Mouse (Mus musculus) layer of hippocampus, adult 11-12 months (tissue): ENCODE data around the gene Pifo.
"Not testable (repeated sequence)": the region's sequence is repeated elsewhere in the genome, so short reads cannot be mapped to it uniquely, and the experiment has no call there.

Source experiments
- DNase-seq: peaks from one replicate; pipeline ENCODE4 v3.0.0; 2022; ENCODE audit warnings: low spot score

Gene Pifo

DNA sequence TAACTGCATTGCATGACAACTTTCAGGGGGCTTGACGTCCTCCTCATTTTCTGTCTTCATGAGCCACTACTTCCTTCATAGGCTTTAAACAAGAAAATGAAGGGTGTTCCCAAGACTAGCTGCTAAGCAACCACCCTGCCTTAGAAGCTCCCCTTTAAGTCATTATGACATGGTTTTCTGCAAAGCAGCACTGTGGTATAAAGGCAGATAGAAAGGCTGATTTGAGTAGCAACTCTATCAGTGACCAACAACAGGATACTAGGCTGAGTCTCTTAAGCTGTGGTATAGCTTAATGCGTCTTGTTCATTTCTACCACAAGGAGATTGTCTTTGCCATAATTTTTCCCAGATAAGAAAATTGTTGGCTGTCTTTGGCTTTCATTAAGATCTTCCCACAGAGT lies at the start of gene Pifo:
Gene Pifo, minus strand, starts transcription at position 101 of the 400 bp plus-strand sequence.
- DNase-seq = no peak

DNA sequence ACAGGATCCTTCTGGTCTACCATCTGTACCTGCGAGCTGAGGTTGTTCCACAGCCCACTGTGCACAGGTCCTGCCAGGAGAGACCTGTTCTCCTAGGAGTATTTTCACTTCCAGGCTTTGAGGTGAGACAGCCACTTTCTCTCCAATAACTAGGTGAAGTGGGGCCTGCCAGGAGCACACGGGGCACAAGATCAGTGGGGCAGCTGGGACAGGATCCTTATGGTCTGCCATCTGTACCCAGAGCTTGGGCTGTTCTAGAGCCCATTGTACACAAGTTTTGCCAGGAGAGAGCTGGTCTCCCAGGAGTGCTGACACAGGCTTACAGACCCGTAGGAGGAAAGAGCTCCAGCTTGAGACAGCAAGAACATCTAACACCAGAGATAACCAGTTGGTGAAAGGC lies 43.5 kb upstream of the Pifo start:
- DNase-seq = no peak

DNA sequence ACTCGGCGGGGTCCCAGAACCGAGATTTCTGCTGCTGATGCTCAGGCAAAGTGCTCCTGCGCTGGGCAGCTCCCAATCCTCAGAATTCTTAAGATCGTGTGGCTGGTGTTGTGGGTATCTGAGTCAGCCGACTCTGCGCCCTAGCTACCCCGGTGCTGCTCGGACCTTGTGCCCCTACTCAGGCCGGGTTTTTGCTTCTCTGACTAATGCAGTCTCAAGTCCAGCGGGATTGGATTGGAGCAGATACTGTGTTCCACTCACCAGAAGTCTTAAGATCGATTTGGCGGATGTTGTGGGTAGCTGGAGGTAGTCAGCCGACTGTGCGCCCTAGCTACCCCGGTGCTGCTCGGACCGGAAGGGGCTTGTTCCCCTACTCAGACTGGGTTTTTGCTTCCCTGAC lies 37.5 kb upstream of the Pifo start:
- no peak for DNase-seq

DNA sequence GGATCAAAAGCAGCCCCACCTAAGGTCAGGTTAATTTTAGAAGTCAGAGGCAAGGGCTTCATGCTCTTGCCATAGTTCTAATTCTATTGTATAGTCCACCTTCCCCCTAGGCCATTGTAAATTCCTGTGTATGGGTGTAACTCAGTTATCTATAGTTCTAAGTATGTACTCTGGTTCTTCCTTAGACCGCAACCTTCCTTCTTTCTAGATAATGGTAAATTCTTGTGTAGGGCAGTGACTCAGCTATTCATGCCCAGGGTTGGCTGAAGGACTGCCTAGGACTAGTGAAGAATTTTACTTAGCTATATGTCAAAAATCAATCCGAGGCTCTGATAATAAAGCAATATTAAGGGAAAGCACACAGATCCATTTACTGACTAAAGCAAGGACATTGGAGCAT lies 25.9 kb upstream of the Pifo start:
- DNase-seq = no peak

DNA sequence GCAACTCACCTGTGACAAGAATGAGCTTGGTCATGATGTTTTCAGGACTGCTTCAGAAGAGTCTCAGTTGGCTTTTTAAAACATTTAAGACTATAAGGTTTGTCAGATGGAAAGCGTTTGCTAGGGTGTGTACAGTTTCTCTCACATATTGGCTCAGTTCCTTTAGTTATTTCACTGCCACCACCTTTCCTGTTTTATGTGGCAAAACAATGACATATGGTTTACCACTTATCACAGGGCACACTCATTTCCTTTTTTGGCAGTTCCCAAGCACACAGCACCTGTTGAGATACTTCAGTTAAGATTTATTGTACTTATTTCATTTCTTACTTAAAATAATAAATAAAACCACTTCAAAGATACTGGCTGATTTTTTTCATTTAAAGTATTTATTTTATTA lies 18.3 kb upstream of the Pifo start, which contains the start of gene Chil5:
Gene Chil5, minus strand, starts transcription at position 34 of the 400 bp plus-strand sequence.
- DNase-seq = no peak

DNA sequence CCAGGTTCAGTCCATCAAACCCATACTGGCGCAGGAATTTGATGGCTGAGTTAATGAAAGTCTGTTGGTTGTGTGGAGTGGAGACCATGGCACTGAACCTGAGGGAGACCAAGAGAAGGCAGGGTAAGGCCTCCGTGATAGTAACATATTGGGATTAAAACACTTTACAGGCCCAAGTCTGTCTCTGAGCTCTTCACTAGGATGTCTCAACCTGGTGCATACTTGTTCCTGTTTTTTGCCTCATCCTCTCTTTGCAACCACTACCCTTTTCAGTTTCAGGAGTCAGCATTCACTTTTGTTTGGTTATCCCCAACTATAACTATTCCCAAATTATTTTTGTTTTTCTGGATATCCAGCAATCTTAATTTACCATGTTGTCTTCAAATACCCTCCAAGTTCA lies 9.7 kb upstream of the Pifo start:
- no peak for DNase-seq

DNA sequence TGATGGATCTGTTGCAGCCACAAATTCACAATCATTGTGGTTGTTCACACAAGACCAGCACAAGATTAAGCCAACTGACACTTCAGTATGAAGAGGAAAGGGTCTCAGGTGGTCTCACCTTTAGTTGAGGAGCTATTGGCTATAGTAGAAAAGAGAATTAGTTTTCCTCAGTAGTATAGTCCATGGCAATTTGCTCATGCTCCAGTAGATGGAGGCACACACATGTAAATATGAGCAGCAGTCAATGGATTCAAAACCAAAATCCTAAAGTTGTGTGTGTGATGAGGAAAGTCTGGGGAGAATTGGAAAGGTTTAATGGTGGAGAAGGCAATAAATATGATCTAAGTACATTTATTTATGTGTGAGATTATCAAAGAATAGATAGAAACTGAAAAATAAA lies 7.4 kb upstream of the Pifo start:
- peak; percentile 12 for DNase-seq

DNA sequence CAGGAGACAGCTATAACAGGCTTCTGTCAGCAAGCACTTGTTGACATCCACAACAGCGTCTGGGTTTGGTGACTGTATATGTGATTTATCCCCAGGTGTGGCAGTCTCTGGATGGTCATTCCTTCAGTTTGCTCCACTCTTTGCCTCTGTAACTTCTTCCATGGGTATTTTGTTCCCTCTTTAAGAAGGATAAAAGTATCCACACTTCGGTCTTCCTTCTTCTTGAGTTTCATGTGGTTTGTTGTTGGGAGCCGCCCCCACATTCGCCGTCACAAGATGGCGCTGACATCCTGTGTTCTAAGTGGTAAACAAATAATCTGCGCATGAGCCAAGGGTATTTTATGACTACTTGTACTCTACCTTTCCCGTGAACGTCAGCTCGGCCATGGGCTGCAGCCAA lies 11.1 kb downstream of the Pifo start:
- DNase-seq = not testable (repeated sequence)

DNA sequence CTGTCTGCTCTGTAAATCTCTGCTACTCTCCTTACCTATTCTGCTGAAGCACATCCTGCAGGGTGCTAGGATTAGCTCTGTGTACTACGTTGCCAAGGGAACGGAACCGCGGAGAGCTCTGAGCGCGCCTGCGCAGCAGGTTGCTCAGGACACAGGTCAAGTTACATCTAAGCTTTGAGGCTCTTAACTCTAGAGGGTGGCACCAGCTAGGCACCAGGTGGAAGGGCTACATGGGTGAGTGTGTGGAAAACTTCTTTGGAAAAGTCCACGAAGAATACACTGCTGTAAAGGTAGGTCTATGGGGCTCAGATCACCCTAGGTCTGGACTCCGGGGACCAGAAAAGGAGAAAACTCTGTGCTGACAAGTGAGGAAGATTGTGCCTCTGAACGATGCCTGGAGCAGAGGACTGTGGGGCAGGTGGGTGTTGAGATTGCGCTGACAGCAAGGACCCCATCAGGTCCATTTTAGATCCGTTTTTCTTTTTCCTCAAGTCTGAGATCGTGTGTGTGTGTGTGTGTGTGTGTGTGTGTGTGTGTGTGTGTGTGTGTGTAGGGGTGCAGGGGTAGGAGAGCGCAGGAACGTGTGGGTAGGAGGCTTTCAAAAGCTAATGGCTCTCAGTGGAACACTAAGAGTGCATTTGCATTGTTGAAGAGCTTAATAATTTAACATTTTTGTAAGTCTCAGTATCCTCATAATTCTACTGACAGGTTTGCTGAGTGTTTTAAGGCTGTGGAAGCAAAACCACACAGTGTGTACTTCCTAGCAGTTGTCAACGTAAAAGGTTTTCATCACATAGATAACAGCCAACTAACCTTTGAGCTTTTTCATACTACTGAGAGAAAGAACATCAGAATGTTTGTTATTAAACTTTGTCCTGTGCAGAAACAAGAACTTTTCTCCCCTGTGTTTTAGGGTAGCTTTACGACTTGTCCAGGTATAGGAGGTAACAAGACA lies 12.8 kb downstream of the Pifo start:
- DNase-seq = peak; percentile 13

DNA sequence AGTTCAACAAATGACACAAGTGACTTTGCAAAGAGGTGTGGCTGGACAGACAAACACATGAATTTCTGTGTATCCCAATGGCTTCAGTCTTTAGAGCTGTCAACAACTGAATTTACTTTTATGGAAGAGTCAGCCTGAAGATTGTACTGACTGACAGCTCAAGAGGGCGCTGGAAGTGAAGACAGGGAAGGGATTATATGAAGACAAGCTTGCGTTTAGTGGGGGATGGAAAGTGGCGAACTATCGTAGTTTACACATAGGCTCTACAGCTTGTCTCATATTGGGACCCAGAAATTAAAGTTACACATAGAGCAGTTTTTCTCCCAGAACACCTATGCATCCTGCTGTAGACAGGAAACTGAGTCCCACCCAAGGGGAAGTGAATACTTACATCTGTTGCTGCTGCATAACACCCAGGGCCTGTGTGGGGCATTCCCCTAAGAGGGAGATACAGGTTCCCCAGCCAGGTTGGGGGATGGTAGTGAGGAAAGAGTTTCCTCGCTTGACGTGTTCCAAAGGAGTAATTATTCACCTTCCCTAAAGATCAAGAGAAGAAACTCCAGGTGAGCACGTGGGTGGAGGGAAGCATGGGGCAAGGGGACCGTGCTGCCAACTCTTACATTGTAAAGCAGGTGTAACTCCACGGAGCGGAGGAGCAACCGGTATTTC lies 13.6 kb downstream of the Pifo start:
- DNase-seq = no peak

DNA sequence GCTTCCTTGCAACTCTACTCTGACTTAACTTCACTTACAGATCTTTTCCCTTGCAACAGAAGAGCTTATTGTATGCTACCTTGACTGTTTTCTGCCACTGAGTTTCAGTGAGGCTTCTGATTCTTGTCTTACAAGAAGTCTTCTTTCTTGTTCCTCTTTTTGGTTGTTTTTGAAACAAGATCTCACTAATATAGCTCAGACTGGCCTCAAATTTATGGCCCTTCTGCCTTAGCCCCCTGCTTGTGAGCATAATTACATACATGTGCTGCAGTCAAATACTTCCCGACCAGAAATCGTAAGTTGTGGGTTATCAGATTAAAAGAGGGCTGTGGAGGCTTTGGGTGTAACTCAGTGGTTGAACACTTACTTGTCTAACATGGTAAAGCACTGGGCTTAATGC lies 19.7 kb downstream of the Pifo start:
- no peak for DNase-seq

DNA sequence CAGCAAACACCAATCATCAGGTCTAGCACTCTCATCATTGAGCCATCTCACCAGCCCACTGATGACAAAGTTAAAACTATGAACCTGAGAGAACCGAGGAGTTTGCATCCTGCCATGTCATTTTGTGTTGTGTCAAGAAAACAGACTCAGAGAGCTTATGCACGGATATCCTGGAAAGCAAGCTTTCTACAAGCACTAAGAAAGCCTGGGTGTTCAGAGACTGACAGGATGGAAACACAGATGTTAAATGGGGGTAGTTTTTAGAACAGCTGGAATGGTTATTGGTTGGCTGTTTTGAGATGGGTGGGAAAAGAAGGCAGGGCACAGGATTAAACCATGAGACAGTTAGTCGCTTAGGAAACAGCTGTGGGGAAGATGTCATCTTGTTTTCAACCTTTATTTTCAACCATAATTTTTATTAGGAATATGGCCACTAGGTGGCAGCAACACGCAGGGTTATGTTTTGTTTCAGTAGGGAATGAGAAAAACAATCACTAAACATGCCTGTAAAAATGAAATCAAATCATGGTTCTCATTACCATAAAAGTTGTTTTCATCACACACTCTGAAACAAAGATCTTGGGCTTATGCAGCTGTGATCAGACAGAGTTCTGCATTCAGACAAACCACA lies 22.7 kb downstream of the Pifo start:
- peak; percentile 70 for DNase-seq

DNA sequence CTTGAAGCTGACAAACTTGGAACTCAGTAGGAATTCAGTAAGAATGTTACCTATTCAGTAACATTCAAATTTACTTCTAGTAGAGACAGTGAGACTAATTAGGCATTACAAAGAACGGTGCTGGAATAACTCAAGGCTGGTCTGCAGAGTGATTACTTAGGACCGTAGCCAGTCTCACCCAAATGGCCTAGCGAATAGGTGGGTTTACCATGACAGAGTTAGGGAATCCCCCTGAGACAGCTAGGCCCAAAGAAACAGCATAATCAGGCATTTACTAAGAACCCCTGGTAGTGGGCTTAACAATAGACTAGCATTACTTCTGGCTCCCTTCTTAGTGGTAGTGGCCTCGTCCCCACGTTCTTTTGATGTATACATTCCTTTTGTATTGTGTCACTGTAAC lies 24.8 kb downstream of the Pifo start:
- DNase-seq = not testable (repeated sequence)

DNA sequence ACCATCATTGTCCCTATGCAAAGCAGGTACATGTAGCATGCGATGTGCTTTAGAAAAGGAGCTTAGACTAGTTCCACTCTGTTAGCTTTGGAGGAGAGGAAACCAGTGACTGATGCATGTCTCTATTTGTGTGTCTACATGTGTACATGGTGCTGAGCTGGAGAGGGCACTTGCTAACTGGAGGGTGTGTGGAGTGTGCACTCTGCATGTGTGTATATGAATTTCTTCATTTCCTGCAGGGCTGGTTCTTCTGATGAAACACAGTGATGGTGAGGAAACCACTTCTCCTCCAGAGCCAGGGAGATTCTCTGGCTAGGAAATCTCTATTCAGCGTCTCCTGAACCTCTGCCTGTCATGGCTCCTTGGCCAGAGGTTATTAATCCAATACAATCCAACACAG lies 40.3 kb downstream of the Pifo start:
- no peak for DNase-seq

DNA sequence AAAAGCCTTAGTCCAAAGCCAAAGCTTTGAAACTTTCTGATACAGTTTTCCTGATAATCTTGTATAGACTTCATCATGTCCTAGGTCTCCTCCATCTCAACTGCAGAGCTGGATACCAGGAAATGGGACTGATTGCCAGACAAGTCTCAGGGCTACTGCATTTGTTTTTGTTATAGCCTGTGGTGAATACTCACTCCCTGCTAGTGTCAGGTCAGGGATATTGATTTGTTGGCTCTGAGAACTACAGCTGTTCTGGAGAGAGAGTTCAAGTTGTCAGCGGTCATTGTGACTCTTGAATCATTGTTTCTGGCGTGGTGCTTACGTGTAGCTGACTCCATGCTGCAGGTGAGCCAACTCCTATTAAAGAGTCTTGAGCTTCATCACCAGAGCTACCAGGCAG lies 41.0 kb downstream of the Pifo start, which contains the start of gene Ovgp1:
Gene Ovgp1, plus strand, starts transcription at position 301 of the 400 bp plus-strand sequence.
- no peak for DNase-seq

DNA sequence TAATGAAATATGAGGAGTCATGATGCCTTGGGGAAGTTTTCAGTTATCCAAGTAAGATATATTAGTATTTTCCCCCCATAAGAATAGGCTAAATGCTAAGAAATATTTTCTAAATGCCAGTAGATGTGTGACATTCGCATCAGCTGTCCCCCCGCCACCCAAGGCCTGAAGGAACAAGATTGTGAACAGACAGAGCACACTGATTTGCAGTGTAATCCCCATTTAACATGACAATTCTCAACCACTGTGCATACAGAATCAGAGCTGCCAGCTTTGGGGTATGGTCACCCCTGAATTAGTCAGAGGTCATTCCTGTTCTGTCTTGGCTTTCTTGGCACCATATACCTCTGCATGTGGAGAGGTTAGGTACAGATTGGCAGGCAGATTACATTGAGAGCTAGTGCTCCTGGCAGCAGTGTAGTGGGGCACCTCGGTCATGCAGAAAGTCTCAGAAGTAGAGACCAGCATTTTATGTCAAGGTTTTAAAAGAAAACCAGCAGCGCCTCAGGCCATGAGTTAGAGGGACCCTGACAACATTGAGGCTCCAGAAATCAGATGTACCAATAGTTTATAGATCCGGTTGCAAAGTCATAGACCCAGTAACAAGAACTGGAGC lies 42.5 kb downstream of the Pifo start:
- DNase-seq = no peak

DNA sequence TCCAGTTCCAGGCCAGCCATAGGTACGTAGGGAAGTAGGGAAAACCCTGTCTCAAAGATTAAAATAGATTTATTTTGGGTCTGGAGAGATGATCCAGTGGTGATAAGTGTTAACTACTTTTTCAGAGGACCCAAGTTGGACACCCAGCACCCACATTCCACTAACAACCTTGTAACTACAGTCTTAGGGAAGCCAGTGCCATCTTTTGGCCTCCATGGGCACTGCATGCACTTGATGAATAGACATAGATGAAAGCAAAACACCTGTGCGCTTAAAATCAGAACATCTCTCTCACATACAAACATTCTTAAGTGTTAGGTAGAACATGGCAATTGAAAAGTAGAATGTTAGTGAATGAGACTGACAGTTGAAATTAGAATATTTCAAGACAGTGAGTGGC lies 53.7 kb downstream of the Pifo start:
- DNase-seq = peak; percentile 18

DNA sequence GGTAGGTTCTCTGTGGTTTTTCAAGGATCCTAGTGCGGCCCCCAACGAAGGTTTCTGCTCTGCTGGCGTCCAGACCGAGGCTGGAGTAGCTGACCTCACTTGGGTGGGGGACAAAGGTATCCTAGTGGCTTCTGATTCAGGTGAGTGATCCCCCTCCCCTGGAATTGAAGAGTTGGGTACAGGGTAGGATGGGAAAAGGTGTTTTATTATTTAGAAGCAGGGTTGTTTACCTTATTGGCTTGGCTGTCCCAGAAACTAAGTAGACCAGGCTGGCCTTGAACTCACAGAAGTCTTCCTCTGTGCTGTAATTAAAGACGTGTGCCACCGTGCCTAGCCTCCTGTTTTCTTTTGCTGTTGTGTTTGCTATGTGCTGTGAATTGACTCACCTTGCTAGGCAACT lies 54.4 kb downstream of the Pifo start, which contains the start of gene Atp5f1:
Gene Atp5f1, minus strand, starts transcription at position 101 of the 400 bp plus-strand sequence.
- no peak for DNase-seq

DNA sequence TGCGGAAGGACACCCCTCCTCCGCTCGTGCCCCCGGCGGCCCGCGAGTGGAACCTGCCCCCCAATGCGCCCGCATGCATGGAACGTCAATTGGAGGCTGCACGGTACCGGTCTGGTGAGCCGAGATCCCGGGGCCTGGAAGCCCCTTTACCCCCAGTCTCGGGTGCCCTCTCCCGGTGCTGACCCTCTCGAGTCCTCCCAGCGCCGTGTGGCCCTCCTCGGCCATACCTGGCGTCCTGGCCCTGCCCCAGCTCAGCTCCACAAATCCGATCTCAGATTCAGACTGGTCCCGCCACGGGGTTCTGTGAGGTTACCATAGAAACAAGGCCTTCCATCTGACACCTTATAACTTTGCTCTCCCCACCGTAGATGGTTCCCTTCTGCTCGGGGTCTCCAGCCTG lies 54.9 kb downstream of the Pifo start:
- no peak for DNase-seq

DNA sequence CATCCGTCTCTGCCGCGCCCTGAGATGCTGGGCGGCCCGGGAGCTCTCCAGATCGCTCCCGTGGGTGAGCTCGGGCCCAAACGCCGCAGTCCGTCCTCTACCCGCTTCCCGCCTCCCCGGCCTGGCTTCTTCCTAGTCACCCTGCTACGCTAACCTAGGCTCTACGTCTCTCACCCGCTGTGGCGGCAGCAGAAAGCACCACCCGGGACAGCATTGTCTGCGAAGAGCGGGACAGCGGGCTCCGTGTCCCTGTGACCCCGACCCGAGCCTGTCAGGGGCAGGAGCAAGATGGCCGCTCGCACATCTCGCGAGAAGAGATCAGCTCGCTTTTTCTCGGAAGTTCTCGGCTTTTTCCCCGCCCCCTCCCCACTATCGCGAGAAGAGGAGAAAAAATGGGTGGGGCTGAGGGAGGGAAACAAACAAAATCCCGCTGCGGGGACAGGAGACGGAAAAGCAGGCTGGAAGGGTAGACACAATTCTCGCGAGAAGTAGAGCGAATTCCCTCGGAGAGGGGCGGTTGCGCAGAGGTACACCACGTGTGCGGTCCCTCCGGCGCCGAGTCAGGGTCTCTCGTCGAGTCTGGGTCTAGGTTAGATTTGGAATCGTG lies 55.4 kb downstream of the Pifo start, which contains the start of gene Wdr77:
Gene Wdr77, plus strand, starts transcription at position 396 of the 607 bp plus-strand sequence.
- DNase-seq = peak; percentile 95

DNA sequence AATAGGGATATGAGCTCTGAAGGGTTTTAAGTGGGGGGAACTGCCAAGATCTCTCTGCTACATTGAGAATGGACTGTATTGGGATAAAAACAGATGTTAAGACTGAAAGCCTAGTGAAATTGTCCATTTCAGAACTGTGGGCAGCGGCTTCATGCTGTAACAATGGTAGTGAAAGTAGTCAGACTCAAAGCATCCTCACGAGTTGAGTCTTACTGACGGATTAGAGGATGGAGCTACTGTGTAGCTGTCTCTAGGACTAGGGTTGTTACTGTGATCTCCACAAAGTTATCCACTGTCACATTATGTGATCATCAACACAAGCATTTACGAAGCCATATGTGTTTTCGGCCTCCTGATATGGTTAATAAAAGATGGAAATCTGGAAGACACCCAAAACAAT lies 56.2 kb downstream of the Pifo start:
- DNase-seq = no peak

DNA sequence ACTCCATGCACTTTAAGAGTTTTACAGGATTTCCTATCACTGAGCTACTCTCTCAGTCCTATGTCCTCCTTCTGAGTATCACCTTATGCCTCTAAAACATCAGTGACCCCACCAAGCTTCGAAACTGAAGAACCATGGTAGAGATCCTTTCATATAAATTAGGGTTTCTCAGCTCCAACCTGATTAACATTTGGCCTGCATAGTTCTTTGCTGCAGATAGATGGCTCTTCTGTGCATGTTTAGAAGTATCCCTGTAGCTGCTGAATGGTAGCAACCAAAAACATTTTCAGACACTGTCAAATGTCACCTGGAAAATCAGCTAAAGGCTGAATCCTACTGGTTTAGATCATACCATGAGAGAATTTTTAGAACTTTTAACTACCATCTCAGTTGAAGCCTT lies 57.2 kb downstream of the Pifo start:
- DNase-seq = no peak
